Mouse (Mus musculus) 3T3-L1 (cell line): ENCODE measurements around the gene Bckdhb.
"Not testable (repeated sequence)": the region's sequence is repeated elsewhere in the genome, so short reads cannot be mapped to it uniquely, and the experiment has no call there.

Experiments
- DNase-seq: peaks from one replicate; pipeline ENCODE4 v3.0.0-alpha.2; 2015; ENCODE audit warnings: low read depth, low spot score

Gene Bckdhb

DNA sequence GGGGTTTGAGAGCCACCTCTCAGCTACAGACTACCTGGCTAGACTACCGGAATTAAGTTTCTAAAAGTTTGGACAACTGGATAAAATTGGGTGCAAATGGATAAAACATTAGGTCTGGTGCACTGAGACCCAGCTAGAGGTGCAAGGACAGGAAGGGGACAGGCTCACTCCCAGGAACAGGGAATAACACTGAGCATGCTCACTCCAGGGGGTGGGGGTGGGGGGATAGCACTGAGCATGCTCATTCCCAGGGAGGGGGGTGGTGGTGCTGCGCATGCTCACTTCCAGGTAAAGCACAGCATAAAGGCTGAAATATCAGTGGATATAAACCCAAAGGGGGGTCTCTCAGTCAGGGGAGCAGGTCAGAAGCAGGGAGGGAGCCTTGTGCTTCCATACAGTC is 120.7 kb downstream of the Bckdhb start:
- no peak for DNase-seq

DNA sequence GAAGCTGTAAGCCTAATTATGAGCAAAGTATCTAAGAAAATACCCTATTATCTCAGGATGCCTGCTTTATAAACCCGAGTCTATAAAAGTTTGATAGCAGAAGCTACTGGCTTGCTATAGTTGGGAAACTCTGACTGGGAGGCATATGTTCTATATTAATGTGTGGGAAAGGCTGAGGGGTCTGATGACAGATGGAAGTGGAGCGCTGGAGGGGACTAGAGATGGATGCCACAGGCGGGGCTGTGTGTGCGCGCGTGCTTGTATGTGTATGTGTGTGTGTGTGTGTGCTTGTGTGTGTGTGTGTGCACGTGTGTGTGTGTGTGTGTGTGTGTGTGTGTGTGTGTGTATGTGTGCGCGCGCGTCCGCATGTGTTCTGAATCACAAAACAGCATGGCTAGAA is 121.4 kb downstream of the Bckdhb start:
- no peak for DNase-seq

DNA sequence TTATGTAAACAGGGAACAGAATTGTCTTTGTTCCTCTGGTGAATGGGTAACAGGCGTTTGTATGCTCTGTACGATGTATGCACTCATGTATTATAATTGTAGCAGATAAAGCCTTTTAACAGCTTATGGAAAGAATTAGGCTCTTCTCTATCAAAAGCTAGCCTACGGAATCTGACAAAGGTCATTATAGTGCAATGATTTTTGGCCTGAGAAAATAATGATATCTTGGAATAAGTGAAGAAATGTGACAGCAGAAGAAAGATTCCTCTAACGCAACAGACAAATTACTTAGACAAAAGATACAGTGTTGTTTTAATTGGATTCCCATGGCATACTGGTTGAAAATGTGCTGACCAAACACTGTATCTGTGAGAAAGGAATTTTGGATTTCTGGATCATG is 122.0 kb downstream of the Bckdhb start:
- DNase-seq: no peak

GRCm38 (mm10) chr9:84047436-84047835 is 122.5 kb downstream of the Bckdhb start:
- DNase-seq: no peak

DNA sequence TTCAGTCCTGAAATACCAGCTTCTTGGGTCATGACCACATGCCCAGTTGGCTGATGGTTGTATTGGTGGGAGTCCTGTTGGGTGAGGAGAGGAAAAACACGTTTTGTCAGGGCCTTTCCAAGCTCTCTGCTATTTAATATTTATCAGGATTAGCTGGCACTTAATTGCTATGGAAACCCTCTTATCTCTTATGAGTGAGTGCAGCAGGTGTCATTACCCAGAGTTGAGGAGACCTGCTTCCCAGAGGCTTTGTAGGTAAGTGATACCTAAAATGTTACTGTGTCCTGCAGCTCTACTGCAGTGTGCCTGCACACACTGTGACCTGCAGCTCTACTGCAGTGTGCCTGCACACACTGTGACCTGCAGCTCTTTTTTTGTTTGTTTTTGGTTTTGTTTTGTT is 124.2 kb downstream of the Bckdhb start:
- DNase-seq: no peak

DNA sequence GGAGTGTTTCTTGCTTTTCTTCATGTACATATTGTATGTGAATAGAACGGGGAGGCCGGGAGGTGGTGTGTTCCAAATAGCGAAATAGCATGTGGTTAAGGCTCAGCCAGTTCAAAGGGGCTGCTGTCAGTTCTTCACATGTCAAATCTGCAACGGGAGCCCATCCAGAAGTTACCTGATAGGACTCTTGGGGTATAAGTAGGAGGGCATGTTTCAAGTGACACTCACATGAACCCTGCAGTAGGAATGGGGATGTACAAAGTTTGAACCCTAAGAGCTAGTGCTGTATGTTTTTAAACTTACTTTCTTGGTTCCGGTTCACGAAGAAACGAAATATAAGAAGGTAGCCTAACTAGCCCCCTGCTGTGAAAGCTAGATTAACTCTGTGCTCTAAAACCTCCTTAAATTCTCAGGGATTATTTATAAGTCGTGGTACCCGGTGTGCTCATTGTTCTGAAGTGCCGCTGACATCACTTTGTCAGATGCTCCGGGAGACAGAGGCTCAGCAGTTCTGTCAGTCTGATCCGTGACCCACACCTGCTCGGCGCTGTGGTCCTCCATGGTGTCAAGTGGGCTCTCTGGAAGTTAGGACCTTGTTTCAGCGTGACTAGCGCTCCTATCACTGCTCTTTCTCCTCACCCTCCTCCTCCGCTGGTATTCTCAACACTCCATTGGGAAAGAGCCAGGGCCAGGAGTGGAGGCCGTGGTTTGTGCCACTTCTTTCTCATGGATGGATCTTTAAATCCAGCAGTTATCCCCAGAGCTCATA is 126.1 kb downstream of the Bckdhb start:
- DNase-seq: no peak

- DNase-seq: no peak
These were observed 130.3 kb downstream of the Bckdhb start for GRCm38 (mm10) chr9:84055125-84055807.

DNA sequence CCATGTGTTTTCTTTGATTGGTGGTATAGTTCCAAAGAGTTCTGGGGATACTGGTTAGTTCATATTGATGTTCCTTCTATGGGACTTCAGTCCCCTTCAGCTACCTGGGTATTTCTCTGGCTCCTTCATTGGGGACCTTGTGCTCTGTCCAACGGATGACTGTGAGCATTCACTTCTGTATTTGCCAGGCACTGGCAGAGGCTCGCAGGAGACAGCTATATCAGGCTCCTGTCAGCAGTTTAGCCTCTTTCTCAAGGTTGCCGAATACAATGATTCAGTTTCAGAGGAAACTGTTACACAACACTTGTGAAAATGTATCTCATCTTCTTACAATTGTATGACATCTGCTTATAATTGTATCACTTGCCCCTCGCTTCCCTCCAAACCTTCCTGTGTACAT is 135.8 kb downstream of the Bckdhb start:
- not testable (repeated sequence) for DNase-seq

- no peak for DNase-seq
These were observed 138.7 kb downstream of the Bckdhb start for GRCm38 (mm10) chr9:84063617-84064016.

GRCm38 (mm10) chr9:84064113-84064512 is 139.2 kb downstream of the Bckdhb start:
- no peak for DNase-seq

DNA sequence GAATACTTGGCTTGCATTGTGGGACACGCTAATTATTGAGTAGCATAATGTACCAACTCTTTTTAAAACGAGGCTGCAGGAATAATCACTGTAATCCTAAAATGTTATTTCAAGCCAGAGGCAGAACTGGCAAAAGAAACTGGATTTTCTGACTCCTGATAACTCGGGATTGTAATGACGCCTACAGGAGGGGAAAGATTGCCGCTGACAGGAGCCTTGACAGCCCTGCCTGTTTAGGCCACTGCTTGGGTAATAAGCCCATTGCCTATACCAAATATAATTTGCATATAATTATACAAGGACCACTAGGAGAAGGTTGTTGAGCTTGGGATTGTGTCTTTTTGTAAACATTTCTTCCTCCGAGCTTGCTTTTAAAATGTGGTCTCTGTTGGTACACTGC is 145.3 kb downstream of the Bckdhb start:
- no peak for DNase-seq

- DNase-seq: no peak
These were observed 145.8 kb downstream of the Bckdhb start for GRCm38 (mm10) chr9:84070740-84071139.

DNA sequence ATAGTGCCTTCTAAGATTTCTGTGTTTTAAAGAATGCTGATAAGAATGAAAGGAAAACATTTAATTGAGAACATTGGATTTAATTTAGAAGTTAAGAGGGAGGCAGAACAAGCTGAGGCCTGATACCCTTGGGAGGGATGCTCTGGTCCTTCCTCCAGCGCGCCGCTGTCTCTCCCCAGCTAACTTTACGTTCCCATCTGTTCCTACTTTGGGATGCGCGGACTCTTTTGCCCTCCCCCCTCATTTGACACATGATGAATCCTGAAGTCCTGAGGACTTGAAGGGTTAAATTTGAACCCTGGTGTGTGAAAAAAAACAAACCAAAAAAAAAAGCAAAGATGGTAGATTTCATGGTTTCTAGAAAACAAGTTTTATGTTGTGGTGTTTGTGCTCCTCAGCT is 147.6 kb downstream of the Bckdhb start:
- DNase-seq: no peak

GRCm38 (mm10) chr9:84073237-84073636 is 148.3 kb downstream of the Bckdhb start:
- no peak for DNase-seq

- DNase-seq: no peak
These were observed 158.6 kb downstream of the Bckdhb start for GRCm38 (mm10) chr9:84083551-84083950.

DNA sequence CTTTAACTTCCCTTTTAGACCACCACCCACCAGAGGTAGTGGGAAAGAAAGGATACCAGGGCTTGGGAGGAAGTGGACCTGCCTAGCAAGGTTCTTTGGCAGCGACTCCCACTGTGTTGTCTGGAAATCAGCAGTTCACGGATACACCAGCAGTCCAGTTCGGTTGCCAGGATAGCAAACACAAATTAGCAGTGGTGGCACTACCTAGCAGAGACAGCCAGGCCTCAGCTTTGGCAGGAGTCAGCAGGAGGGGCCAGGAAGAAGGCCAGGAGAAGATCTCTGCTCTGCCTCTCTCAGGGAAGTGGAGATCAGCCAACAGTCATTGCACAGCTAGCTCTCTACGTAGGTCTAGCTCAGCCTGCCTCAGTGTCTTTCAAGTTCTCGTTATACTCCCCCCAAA is 159.7 kb downstream of the Bckdhb start:
- no peak for DNase-seq

DNA sequence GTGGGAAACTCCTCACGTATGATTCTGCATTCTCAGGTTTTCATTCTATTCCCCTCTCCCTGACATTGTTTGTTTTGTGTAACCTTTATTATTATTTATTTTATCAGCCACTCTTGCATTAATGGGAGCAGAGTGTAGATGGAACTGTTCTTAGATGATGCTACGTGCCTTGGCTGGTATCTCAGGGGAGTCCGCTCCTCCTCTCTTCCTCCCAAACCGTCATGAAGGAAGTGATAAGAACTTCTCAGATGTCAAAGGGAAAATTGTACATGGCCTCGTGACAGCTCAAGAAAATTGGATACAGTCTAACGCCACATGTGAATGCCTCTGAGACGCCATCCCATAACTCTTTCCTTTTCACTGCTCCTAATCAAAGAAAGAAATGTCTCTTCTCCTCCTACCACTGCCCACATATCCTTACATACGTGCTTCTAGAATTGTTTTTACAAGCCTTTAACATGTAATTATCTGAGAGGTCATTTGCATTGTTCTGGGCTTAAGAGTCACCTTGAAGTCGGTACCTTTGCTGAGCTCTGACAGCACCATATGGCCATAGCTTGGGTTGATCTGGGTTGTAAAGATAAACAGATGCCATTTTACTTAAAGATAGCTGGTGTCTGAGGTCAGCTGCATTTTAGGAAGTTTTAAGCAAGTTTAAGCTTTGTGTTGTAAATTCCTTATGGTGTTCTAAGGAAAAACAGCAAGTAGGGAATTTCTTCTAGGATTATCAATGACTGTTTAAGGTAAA is 165.5 kb downstream of the Bckdhb start:
- no peak for DNase-seq

- peak; percentile 4 for DNase-seq
These were observed 168.0 kb downstream of the Bckdhb start for GRCm38 (mm10) chr9:84092994-84093393.

- DNase-seq: peak; percentile 93
These were observed 169.2 kb downstream of the Bckdhb start for GRCm38 (mm10) chr9:84094111-84094510.

- DNase-seq: no peak
These were observed 171.6 kb downstream of the Bckdhb start for GRCm38 (mm10) chr9:84096484-84097015.

- DNase-seq: no peak
These were observed 178.4 kb downstream of the Bckdhb start for GRCm38 (mm10) chr9:84103344-84103743.

DNA sequence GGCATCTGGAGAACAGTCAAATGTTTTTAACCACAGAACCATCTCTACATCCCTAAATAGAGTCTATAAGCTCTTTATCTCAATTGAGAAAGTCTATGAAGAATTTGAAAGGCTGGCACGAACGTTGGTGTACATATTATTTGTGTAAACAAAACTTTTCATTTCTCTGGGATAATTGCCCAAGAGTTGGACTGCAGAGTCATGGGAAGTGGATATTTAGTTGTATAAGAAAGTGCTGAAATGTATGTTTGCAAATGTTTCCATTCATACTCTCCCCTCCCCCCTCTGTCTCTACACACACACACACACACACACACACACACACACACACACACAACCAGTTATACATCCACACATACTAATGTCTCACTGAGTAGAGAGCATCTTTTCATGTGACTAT is 181.5 kb downstream of the Bckdhb start:
- DNase-seq: no peak
